Mouse (Mus musculus): ENCODE data around the gene Ifi214. TPM values are rescaled to one million over a fixed set of nuclear protein-coding genes. Genes with fewer than 3 reads are reported as not detected.
"Not testable (repeated sequence)": the region's sequence is repeated elsewhere in the genome, so short reads cannot be mapped to it uniquely, and the experiment has no call there.

Ifi214 gene
- total RNA-seq (2022) = under 1 TPM in 1 of 4 experiments, not detected in 3; 0.16 TPM

DNA sequence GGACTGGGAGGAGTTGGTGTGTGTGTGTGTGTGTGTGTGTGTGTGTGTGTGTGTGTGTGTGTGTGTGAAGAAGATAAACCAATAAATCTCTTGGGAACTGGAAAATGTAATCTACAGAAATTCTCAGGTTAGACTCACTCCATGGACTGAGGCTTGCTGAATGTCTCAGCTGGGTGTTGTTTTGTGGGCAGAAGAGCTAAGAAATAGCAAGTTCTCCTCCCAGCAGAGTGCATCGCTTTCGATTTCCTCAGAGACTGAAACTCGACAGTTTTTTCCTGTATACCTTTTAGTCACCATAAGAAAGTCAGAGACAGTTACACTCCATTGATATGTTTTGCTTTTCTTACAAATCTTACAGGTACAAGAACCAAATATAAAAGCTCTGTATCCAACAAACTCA lies at the start of gene Ifi214:
Gene Ifi214 (minus strand): TSS at position 167 of the 400 bp plus-strand sequence.
- not testable (repeated sequence) for DNase-seq (ENCODE audit: low spot score in 2 of 2)

- DNase-seq (ENCODE audit: low spot score in 2 of 2) = no peak
Measured at GRCm38 (mm10) chr1:173579921-173580585, 44.3 kb upstream of the Ifi214 start.

- DNase-seq (ENCODE audit: low spot score in 2 of 2) = no peak
Measured at GRCm38 (mm10) chr1:173579079-173579478, 43.3 kb upstream of the Ifi214 start.

DNA sequence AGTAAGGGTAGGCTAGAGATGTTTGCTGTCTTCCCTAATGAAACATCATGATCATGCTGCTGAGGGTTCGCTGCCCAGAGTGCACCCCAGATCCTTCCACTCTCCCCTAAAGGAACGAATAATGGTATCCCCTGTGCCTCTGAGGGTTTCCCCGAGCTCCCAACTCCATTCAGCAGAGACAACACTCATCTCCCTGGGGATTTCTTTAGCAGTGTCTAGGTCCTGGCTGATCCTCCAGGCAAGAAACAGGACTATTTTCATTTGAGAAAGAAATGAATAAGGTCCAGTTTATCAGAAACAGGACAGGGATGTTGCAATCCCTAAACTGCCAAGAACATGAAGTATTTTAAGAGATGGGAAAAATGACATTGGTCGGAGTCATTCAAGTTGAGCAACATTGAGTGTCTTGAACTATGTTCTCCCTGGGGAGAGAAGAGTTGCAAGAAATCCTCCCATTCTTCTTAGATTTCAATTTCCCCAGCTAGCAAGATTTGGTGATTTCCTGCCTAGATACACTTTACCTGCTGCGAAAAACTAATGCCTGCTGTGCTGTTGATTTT lies 14.8 kb upstream of the Ifi214 start:
- DNase-seq (ENCODE audit: low spot score in 2 of 2) = not testable (repeated sequence)

DNA sequence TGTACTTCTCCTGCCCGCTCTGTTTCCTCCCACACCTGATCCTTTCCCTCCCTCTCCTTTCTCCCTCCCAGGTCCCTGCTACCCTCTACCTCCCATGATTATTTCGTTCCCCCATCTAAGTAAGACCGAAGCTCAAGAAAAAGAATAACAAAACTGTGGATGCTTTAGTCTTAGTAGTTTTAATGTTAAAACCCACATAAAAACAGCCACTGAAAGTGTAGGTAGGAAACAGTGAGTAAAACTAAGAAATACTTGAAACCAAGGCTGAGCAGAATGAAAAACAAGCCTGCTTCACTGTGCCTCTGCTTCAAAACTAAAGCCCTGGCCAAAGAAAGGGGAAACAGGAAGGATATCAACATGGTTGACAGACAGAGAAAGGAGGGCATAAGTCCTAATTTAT lies 13.0 kb upstream of the Ifi214 start:
- DNase-seq (ENCODE audit: low spot score in 2 of 2) = not testable (repeated sequence)

GRCm38 (mm10) chr1:173521452-173521851 lies 14.3 kb downstream of the Ifi214 start:
- DNase-seq (ENCODE audit: low spot score in 2 of 2) = no peak

DNA sequence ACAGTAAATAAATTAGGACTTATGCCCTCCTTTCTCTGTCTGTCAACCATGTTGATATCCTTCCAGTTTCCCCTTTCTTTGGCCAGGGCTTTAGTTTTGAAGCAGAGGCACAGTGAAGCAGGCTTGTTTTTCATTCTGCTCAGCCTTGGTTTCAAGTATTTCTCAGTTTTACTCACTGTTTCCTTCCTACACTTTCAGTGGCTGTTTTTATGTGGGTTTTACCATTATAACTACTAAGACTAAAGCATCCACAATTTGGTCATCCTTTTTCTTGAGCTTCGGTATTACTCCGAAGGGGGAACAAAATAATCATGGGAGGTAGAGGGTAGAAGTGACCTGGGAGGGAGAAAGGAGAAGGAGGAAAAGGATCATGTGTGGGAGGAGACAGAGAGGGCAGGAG lies 25.2 kb downstream of the Ifi214 start:
- not testable (repeated sequence) for DNase-seq (ENCODE audit: low spot score in 2 of 2)

GRCm38 (mm10) chr1:173491483-173491882 lies 44.3 kb downstream of the Ifi214 start:
- DNase-seq (ENCODE audit: low spot score in 2 of 2) = not testable (repeated sequence)

DNA sequence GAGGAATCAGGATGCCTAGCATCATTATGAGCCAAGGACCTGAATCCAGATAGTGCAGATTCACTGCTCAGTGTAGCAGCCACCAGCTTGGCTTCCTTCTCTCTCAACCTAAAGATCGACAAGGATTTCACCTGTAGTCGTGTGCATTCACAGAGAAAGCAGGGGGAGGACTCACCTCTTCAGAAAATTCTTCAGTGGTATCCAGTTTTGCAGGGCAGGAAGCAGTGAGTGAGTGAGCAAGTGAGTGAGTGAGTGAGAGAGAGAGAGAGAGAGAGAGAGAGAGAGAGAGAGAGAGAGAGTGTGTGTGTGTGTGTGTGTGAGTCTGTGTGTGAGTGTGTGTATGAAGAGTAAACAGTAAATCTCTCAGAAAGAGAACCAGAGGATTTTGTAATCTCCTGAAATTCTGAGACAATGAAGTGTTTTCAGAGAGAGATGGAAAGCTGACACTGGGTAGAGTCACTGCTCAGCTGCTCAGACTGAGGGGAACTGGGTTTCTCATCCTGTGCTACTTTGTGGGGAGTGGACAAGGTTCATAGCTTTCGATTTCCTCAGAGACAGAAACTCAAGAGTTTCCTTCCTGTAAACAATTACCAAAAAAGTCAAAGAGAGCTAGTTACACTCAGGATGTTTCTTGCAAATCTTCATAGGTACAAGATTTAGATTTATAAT lies 44.8 kb downstream of the Ifi214 start, which contains the start of gene Ifi206:
Gene Ifi206 (minus strand): TSS at position 230 of the 669 bp plus-strand sequence.
- DNase-seq (ENCODE audit: low spot score in 2 of 2) = not testable (repeated sequence)

DNA sequence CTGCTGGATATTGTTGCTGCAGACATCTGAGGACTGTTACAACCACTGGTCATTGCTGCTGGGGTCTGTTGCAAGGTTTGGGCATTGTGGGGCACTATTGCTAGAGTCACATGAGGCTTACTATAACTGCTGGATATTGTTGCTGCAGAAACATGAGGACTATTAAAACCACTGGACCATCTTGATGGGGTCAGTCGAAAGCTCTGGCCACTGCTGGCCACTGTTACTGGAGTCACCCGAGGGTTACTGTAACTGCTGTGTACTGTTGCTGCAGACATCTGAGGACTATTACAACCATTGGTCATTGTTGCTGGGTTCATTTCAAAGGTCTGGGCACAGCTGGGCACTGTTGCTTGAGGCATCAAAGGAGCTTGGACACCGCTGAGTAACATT lies 54.6 kb downstream of the Ifi214 start:
- DNase-seq (ENCODE audit: low spot score in 2 of 2) = not testable (repeated sequence)

GRCm38 (mm10) chr1:173480399-173481181 lies 55.2 kb downstream of the Ifi214 start:
- DNase-seq (ENCODE audit: low spot score in 2 of 2) = not testable (repeated sequence)

Small RNAs within 50 kb of the gene (microRNA-seq; reads per million reads assigned to microRNA genes)
- gene Gm44481 = 0 reads per million in 2 experiments

Other genes with a start within 250 kb of the Ifi214 start
- gene Ackr1, start 202.2 kb downstream of the Ifi214 start, total RNA-seq (2022) = 10 to 100 TPM; 45.2 to 66.9 (median 51.0) TPM
- 10 to 100 TPM in 1 of 4 experiments, 1 to 10 TPM in 3; 1.8 to 12.4 (median 5.1) TPM for gene Aim2, start 185.1 kb downstream of the Ifi214 start, total RNA-seq (2022)
- gene Cadm3, start 168.3 kb downstream of the Ifi214 start, total RNA-seq (2022) = 100 to 1,000 TPM; 350 to 406 (median 381) TPM
- gene Ifi206, start 44.9 kb downstream of the Ifi214 start, total RNA-seq (2022) = under 1 TPM in 2 of 4 experiments, not detected in 2; 0.16 to 0.32 TPM
- under 1 TPM in 2 of 4 experiments, not detected in 2; 0.43 to 0.45 TPM for gene Ifi213, start 63.3 kb upstream of the Ifi214 start, total RNA-seq (2022)
- gene Ifi209, start 95.0 kb upstream of the Ifi214 start, total RNA-seq (2022) = under 1 TPM in 2 of 4 experiments, not detected in 2; 0.66 to 0.70 TPM
- under 1 TPM in 2 of 4 experiments, not detected in 2; 0.16 TPM for gene Ifi208, start 137.7 kb upstream of the Ifi214 start, total RNA-seq (2022)
- 1 to 10 TPM in 1 of 4 experiments, under 1 TPM in 3; 0.12 to 2.2 (median 0.66) TPM for gene Ifi207, start 205.8 kb upstream of the Ifi214 start, total RNA-seq (2022)
- gene Ifi204, start 231.0 kb upstream of the Ifi214 start, total RNA-seq (2022) = 1 to 10 TPM in 2 of 4 experiments, under 1 TPM in 2; 0.24 to 3.0 (median 0.73) TPM

Measured in layer of hippocampus, adult 8-10 months (tissue).